Mouse (Mus musculus) thymus, postnatal 4 days (tissue): ENCODE measurements at regions not wholly inside any gene's neighbourhood (a gene's known extent, or its start where the extent isn't known, plus 50 kb on each side); places are given as distances from the start of the nearest gene placed in this dataset.
A peak's percentile ranks its signal among the peaks of the same experiment; 100 is the strongest.
"Not testable (repeated sequence)": the region's sequence is repeated elsewhere in the genome, so short reads cannot be mapped to it uniquely, and the experiment has no call there.

Experiments
- DNase-seq: peaks from one replicate; pipeline ENCODE4 v3.0.0; 2021

DNA sequence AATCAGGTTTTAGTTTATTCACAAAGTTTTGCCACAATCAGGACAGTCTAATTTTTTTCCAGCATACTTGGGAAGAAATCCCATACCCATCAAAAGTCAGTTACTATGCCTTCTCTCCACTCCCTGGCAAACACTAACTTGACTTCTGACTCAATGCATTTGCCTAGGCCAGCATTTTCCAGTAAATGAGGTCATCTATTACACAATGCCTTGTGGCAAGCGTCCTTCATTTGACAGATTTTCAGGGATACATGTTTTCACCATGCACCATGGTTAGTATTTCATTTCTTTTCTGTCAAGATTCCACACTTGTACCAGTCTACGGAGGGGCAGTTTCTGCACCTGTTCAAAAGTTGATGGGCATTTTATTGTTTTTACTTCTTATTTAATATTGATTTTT lies 88.4 kb upstream of the Slc2a12 start:
- DNase-seq = not testable (repeated sequence)

DNA sequence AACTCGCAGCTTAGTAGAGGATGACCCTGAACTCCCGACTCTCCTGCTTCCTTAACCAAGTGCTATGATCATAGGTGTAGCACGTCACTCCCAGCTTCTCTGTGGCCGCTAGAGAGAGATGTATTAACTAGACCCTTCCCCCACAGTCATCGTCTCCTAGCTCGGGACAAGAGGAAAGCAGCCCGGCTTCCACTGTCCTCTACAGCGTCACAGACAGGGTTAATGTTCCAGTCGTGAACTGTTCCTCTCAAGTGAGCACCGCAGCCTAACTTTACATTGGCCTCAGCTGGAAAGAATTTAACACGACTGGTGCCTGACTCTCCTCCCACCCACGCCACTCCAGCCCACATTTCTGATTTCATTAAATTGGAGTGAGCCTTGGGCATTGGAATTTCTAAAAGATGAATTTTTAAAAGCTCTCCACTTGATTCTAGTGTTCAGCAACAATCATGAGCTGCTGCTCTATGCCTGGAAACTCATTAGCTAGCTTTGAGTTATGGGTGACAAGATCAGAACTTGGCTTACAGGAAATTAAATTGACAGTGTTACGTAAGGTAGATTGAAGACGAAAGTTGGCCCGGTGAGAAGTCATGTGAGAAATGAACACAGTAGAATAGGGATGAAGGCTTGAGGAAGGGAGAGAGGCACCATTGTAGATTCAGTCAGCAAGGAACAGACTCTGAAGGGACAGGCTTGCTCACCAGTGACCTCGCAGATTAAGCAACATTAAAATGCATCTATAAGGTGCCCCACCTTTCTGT lies 75.4 kb upstream of the Slc2a12 start:
- not testable (repeated sequence) for DNase-seq

DNA sequence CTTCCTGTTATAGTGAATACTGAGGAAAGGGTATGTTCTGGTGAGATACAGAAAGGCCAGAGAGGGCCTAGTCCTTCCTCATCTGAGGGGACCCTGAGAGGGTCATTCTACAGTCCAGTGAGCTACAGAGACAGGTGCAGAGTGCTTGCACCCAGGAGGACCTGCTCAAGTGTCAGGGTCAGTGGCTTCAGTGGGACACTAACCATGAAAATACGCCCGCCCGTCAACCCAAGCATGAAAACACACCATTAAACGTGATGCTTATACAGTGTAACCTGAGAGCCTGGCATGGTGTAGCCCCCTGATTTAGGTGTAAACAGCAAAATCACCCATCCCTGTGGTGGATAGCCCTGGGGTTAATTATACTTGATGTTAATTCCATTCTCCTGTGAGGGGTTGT lies 70.8 kb upstream of the Slc2a12 start:
- not testable (repeated sequence) for DNase-seq

GRCm38 (mm10) chr10:22579426-22579825 lies 65.4 kb upstream of the Slc2a12 start:
- DNase-seq = peak; percentile 50

DNA sequence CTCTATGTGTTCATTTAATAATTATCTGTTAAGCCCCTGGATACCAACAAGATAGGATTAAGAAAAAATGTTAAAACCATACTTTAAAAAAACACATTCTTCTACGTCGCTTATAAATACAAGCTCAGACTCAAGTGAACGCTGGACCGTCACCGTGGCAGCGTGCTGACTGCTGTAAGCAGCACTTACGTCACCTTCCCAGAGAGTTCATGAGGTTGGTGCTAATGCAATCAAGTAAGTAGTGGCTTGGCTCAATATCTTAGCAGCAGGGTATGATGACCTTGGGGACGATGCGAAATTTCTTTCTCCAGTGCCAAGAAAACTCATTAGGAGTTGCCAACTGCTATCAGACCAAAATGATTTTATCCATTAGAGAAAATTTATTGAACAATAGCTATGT lies 63.5 kb upstream of the Slc2a12 start:
- DNase-seq = not testable (repeated sequence)

DNA sequence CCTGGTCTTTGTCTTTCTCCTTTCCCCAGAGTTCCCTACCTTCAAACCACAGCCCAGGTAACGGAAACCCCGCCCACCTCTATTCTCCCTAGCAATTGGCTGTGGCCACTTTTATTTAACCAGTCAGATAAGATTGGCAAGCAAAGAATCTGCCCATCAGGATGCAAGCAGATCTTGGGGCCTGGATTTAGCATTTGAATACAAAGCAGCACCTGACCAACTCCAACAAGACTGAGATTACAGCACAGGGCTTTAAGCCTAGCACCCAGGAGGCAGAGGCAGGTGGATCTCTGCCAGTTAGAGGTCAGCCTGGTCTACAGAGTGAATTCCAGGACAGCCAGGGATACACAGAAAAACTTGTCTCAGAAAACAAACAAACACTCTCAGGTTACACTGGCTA lies 61.5 kb upstream of the Slc2a12 start:
- DNase-seq = not testable (repeated sequence)

DNA sequence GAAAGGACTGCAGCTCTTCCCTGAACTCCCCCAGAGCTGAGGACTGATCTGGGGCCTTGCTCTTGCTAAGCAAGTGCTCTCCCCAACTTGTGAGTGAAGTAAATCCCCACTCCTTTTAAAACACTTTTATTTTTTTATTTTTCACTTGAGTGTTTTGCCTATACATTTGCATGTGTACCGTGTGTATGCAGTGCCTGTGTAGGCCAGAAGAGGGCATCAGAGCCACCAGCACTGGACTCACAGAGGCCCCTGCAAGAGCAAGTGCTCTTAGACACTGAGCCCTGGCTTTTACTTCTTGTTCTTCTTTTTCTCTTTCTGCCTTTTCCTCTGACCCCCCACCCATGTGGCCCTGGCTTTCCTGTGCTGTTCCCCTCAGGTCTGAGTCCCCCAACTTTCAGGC lies 56.2 kb upstream of the Slc2a12 start:
- not testable (repeated sequence) for DNase-seq

DNA sequence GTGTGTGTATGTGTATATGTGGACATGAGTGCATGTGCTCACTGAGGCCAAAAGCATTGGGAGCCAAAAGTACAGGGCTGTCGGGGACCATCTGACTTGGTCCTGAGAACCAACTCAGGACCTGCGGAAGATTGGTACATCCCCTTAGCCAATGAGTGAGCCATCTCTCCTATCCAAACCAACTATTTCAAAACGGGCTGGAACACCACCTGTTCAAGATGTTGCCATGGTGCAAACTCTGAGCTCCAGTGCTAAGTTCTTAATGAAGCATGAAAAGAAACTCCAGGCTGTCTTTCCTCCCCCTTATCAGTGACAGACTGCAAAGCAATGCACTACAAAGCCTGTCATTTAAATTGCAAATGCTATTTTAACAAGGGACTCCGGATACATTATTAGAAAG lies 53.1 kb upstream of the Slc2a12 start:
- not testable (repeated sequence) for DNase-seq

- not testable (repeated sequence) for DNase-seq
These were observed 52.6 kb upstream of the Slc2a12 start for GRCm38 (mm10) chr10:22592189-22592603.

GRCm38 (mm10) chr10:22592752-22593151 lies 52.1 kb upstream of the Slc2a12 start:
- DNase-seq = not testable (repeated sequence)
